ENCODE assay signal across 15 mouse cellular contexts in genomic region chr9:115284385-115284784, GRCm38 (mm10).
"Had no signal": no experiment of that assay in that cellular context is flagged by ENCODE, and none has a peak within 500 bp of the region (broad histone marks: within the 10 kb centered on the region; RNA-seq: fewer than 3 reads in every experiment).

No protein-coding gene starts in this region.

- H3K27ac ChIP-seq: neural tube, embryonic 15.5 days; stomach, embryonic 15.5 days; stomach, postnatal 0 days had no signal

- H3K4me3 ChIP-seq: neural tube, embryonic 15.5 days; stomach, embryonic 15.5 days had no signal

- H3K9ac ChIP-seq: neural tube, embryonic 15.5 days; stomach, embryonic 15.5 days had no signal

- H3K27me3 ChIP-seq: neural tube, embryonic 15.5 days; stomach, embryonic 15.5 days had no signal

- H3K9me3 ChIP-seq: neural tube, embryonic 15.5 days; stomach, embryonic 15.5 days had no signal

- H3K4me2 ChIP-seq: neural tube, embryonic 15.5 days; stomach, embryonic 15.5 days had no signal

- DNase-seq: retina, postnatal 1 day; right cerebral cortex, adult 18-20 months; right cerebral cortex, postnatal 14 days; right cerebral cortex, postnatal 25 days; right cerebral cortex, postnatal 4 days; spleen, adult 18-20 months; thymus, adult 18-20 months; thymus, adult 2 months; thymus, postnatal 14 days; thymus, postnatal 25 days; thymus, postnatal 36 days; thymus, postnatal 4 days had no signal
